In the genomic region with DNA sequence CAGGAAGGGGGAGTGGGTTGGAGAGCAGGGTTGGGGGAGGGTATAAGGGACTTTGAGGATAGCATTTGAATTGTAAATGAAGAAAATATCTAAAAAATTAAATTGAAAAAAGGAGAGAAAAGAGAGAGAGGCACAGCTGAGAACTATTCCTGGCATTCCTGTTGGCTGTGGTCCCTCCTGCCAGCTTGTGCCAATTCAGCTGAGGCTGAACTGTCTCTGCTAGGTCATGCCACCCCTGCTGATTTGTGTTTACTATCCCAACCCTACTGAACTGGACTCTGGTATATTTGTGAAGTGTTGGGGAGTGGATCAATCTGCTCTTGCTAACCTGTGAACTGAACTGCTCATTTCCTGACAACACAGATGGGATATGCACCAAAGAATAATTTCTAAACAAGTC, we compare ENCODE assay signal across 22 mouse cellular contexts. TPM values are rescaled to one million over a fixed set of nuclear protein-coding genes. Genes with fewer than 3 reads are reported as not detected.
DNase-seq lines count a peak whose midpoint lies in the region; ATAC-seq and TF ChIP-seq lines count a peak whose summit lies in the region.
"Had no signal": no experiment of that assay in that cellular context is flagged by ENCODE, and none has a peak within 500 bp of the region (broad histone marks: within the 10 kb centered on the region; RNA-seq: fewer than 3 reads in every experiment).

No protein-coding gene starts in this region.

- ATAC-seq in liver, postnatal 0 days: peak; percentile 56
- no peak for ATAC-seq in kidney, embryonic 14.5 days (ENCODE audit: low FRiP score, low TSS enrichment)
- ATAC-seq: forebrain, embryonic 13.5 days; intestine, embryonic 16.5 days; Patski had no signal

- TF ChIP-seq CTCF in liver, postnatal 0 days (IDR thresholded peaks at IDR 0.05; ENCODE audit: low read depth): no peak

- no peaks in the 10 kb centered on the region for H3K36me3 ChIP-seq in heart, embryonic 10.5 days
- H3K36me3 ChIP-seq in liver, postnatal 0 days (replicated peaks; ENCODE audit: insufficient read depth, low read length): no peaks in the 10 kb centered on the region
- H3K36me3 ChIP-seq in kidney, embryonic 14.5 days (ENCODE audit: control insufficient read depth, insufficient read depth, low read length): no peaks in the 10 kb centered on the region
- H3K36me3 ChIP-seq: G1E; hindbrain, embryonic 13.5 days; kidney, embryonic 15.5 days; limb, embryonic 12.5 days; liver, embryonic 13.5 days had no signal

- DNase-seq in cerebellum, postnatal 10 days: peak; percentile 6 to 30
- no peak for DNase-seq in cerebellum, postnatal 4 days (ENCODE audit: low spot score in 2 of 2)
- peak; percentile 40 to 57 for DNase-seq in heart, adult 18-20 months
- DNase-seq in heart, embryonic 10.5 days (ENCODE audit: low spot score): no peak
- no peak for DNase-seq in liver, postnatal 0 days
- no peak for DNase-seq in liver
- DNase-seq: kidney, postnatal 25 days; liver, embryonic 13.5 days; lung, adult 2 months; lung, postnatal 10 days; midbrain, embryonic 14.5 days; thymus, adult 2 months; thymus, postnatal 4 days had no signal

- no peak overlapping the region for H3K27ac ChIP-seq in heart, embryonic 10.5 days
- peak overlapping the region; percentile 39; the same call in 1 of the 2 replicates for H3K27ac ChIP-seq in liver, postnatal 0 days (ENCODE audit: low read depth)
- H3K27ac ChIP-seq in kidney, embryonic 14.5 days (ENCODE audit: low read depth, low read length): no peak overlapping the region
- H3K27ac ChIP-seq: forebrain, embryonic 13.5 days; hindbrain, embryonic 13.5 days; kidney, embryonic 15.5 days; limb, embryonic 12.5 days; liver, embryonic 13.5 days had no signal

- no peak overlapping the region for H3K9ac ChIP-seq in liver, postnatal 0 days (replicated peaks)
- no peak overlapping the region for H3K9ac ChIP-seq in kidney, embryonic 14.5 days (ENCODE audit: low read depth, low read length)
- H3K9ac ChIP-seq: forebrain, embryonic 13.5 days; hindbrain, embryonic 13.5 days; kidney, embryonic 15.5 days; limb, embryonic 12.5 days; liver, embryonic 13.5 days had no signal

- H3K9me3 ChIP-seq in heart, embryonic 10.5 days: no peaks in the 10 kb centered on the region
- H3K9me3 ChIP-seq in liver, postnatal 0 days (ENCODE audit: low read length): no peaks in the 10 kb centered on the region
- no peaks in the 10 kb centered on the region for H3K9me3 ChIP-seq in kidney, embryonic 14.5 days (ENCODE audit: control insufficient read depth, low read length)
- H3K9me3 ChIP-seq: forebrain, embryonic 13.5 days; G1E; hindbrain, embryonic 13.5 days; kidney, embryonic 15.5 days; liver, embryonic 13.5 days had no signal

- H3K4me1 ChIP-seq in heart, embryonic 10.5 days: no peaks in the 10 kb centered on the region
- no peaks in the 10 kb centered on the region for H3K4me1 ChIP-seq in liver, postnatal 0 days (ENCODE audit: insufficient read depth)
- H3K4me1 ChIP-seq in kidney, embryonic 14.5 days (ENCODE audit: control insufficient read depth, insufficient read depth, low read length): no peaks in the 10 kb centered on the region
- H3K4me1 ChIP-seq: forebrain, embryonic 13.5 days; hindbrain, embryonic 13.5 days; kidney, embryonic 15.5 days; limb, embryonic 12.5 days; liver, embryonic 13.5 days had no signal

- H3K4me2 ChIP-seq in liver, postnatal 0 days (ENCODE audit: low read depth, low read length): no peak overlapping the region
- no peak overlapping the region for H3K4me2 ChIP-seq in kidney, embryonic 14.5 days (replicated peaks; ENCODE audit: low read depth, low read length)
- H3K4me2 ChIP-seq: forebrain, embryonic 13.5 days; hindbrain, embryonic 13.5 days; kidney, embryonic 15.5 days; limb, embryonic 12.5 days; liver, embryonic 13.5 days had no signal

- no peak overlapping the region for H3K4me3 ChIP-seq in heart, embryonic 10.5 days
- H3K4me3 ChIP-seq in liver, postnatal 0 days (ENCODE audit: low read depth, low read length): no peak overlapping the region
- H3K4me3 ChIP-seq in kidney, embryonic 14.5 days (ENCODE audit: low read length): no peak overlapping the region
- H3K4me3 ChIP-seq: forebrain, embryonic 13.5 days; hindbrain, embryonic 13.5 days; kidney, embryonic 15.5 days; limb, embryonic 12.5 days; liver, embryonic 13.5 days had no signal

- TF ChIP-seq EP300 in liver, postnatal 0 days (IDR thresholded peaks at IDR 0.05; ENCODE audit: low read depth): no peak

- H3K27me3 ChIP-seq in heart, embryonic 10.5 days (ENCODE audit: insufficient read depth, poor library complexity, severe bottlenecking): no peaks in the 10 kb centered on the region
- no peaks in the 10 kb centered on the region for H3K27me3 ChIP-seq in liver, postnatal 0 days (ENCODE audit: insufficient read depth, low read length)
- H3K27me3 ChIP-seq in kidney, embryonic 14.5 days (ENCODE audit: control insufficient read depth, insufficient read depth, low read length): no peaks in the 10 kb centered on the region
- H3K27me3 ChIP-seq: forebrain, embryonic 13.5 days; hindbrain, embryonic 13.5 days; kidney, embryonic 15.5 days; limb, embryonic 12.5 days; liver, embryonic 13.5 days; Patski had no signal

RNA-seq across cellular contexts. Expression of gene Popdc3, which starts 32.3 kb away (rescaled TPM):
- 10 to 100 TPM; 32.8 to 35.7 TPM for total RNA-seq in heart, adult 18-20 months (2021)
- polyA plus RNA-seq in heart, embryonic 10.5 days (2016; fragmentation: Nextera tagmentation; extraction: Ambion mirVana): 11.0 and 15.9 TPM in 2 replicates
- polyA plus RNA-seq in liver, postnatal 0 days (2015; fragmentation: Nextera tagmentation; extraction: Ambion mirVana): 0.32 TPM in 1 of 2 replicates, not detected in the other
- 0.22 and 0.51 TPM in 2 replicates for polyA plus RNA-seq in kidney, embryonic 14.5 days (2014; fragmentation: Nextera tagmentation; extraction: Ambion mirVana)
- total RNA-seq: G1E; monocyte, adult 5-6 weeks had no signal
- polyA plus RNA-seq: G1E had no signal

Comparison
In these comparisons a context has a peak if more than half of its experiments do, and no peak if none do; other contexts are left out.
1. DNase-seq: peak in cerebellum, postnatal 10 days (2 of 2) and heart, adult 18-20 months (2 of 2); none in cerebellum, postnatal 4 days (0 of 2), heart, embryonic 10.5 days (single experiment), liver, postnatal 0 days (single experiment) and liver (single experiment).